Mouse (Mus musculus) megakaryocyte-erythroid progenitor cell, adult 5-6 weeks (primary cell): ENCODE results near the gene Rps25. TPM values are rescaled to one million over a fixed set of nuclear protein-coding genes. Genes with fewer than 3 reads are reported as not detected.
"Not testable (repeated sequence)": the region's sequence is repeated elsewhere in the genome, so short reads cannot be mapped to it uniquely, and the experiment has no call there.

Source experiments
- ATAC-seq: replicated peaks from 2 replicates; pipeline ENCODE4 v1.8.0; 2016; ENCODE audit warnings: mild to moderate bottlenecking, inconsistent platforms; ENCODE audit not compliant: severe bottlenecking, poor library complexity, low FRiP score, low TSS enrichment
- total RNA-seq, 2 experiments: library from RNA; stranded (forward) in 1 of 2; stranded (reverse) in 1 of 2; fragments of 200-1000, 215-1000 nt in 1 of 2; fragments of >200 nt in 1 of 2; fragmentation: Nextera tagmentation in 1 of 2; gene quantifications; 2 replicates each; pipeline ENCODE4 v1.2.3; 2014 to 2017

The Rps25 gene
- total RNA-seq, 2 experiments from 2014 or later = 1,747 to 4,372 TPM

DNA sequence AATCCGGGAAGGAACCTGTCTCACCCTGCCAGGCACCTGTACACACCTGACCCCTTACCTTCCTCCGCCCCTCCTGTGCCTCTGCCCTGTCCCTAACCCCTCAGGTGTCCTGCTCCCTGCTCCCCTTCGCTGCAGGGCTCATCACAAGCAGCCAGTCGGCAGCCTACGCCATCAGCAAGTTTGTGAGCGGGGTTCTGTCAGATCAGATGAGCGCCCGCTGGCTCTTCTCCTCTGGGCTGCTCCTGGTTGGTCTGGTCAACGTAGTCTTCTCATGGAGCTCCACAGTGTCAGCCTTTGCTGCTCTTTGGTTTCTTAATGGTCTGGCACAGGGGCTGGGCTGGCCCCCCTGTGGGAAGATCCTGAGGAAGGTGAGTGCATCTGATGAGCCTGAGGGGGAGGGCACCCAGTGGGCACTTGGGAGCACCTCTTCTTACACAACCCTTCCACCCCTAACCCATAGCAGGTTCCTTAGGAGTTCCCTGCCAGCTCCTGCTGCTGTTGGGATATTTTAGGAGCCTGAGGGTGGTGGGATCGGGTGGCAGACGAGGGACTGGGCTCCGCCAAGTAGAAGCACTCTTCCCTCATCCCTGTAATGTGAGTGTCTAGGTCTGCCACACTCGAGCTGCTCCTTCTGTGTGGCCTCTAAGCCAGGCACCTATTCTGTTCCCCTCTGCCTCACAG, 7.7 kb upstream of the Rps25 start:
- no peak for ATAC-seq

DNA sequence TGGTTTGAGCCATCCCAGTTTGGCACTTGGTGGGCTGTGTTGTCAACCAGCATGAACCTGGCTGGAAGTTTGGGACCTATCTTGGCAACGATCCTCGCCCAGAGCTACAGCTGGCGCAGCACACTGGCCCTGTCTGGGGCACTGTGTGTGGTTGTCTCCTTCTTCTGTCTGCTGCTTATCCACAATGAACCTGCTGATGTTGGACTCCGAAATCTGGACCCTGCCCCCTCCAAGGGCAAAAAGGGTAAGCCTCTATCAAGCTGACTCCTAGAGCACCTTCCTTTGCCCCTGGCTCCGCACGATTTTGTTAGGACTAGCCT, 7.2 kb upstream of the Rps25 start:
- no peak for ATAC-seq

DNA sequence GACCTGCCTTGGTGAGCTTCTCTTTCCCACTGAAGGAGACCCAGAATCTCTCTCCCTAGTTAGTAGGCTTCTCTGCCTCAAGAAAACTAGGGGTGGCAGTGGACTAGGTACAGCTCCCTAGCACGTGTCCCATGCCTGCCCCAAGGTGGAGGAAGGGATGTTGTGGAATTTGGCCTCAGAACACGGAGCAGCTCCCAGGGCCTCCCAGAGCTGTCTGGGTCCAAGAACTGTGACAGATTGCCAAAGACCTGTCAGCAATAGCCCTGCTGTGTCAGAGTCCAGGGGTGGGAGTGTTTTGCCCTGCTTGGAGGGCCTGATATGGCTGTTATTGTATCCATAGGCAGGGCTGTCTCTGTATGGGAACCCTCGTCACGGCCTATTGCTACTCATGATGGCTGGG, 5.9 kb upstream of the Rps25 start:
- ATAC-seq = no peak

DNA sequence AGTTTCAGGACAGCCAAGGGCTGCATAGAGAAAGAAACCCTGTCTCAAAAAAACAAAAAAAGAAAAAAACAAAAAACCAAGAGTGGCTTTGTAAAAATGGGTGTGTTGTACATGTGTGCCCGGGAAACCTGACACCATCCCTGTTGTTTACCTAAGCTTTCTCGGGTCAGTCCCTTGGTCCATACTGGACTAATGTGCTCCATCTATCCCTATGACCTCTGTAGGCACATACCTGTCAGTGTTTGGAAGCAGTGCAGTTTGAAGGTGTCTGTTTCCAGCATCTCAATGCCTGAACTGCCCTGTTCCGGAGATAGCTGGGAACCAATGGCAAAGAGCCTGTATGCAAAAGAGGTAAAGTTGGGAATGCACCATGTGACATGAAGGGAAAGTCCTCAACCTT, 1.9 kb upstream of the Rps25 start:
- no peak for ATAC-seq

DNA sequence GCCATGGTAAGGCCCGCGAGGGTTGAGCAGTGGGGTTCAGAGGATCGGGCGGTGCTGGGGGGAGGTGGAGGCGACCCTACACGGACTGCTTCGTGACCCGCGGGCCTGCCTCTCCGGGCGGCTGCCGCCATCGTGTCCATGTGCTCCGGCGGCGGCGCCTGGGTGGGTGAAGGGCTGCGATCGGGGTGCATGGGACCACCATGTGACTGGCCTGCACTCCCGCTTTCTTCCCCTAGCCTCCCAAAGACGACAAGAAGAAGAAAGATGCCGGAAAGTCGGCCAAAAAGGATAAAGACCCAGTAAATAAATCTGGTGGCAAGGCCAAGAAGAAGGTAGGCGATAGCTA, 786 bp downstream of the Rps25 start:
- ATAC-seq = no peak

DNA sequence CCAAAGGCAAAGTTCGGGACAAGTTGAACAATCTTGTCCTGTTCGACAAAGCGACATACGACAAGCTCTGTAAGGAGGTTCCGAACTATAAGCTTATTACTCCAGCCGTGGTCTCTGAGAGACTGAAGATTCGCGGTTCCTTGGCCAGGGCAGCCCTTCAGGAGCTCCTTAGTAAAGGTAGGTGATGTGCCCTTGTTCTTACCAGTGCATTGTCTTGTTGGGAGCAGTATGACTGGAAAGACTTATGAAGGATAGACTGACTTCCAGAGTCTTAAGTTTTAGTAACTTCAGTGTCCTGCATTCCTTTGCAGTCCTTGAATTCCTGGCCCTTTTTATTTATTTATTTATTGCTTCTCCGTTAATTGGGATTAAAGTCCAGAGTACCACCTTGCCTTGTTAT, 1.8 kb downstream of the Rps25 start:
- ATAC-seq = not testable (repeated sequence)

DNA sequence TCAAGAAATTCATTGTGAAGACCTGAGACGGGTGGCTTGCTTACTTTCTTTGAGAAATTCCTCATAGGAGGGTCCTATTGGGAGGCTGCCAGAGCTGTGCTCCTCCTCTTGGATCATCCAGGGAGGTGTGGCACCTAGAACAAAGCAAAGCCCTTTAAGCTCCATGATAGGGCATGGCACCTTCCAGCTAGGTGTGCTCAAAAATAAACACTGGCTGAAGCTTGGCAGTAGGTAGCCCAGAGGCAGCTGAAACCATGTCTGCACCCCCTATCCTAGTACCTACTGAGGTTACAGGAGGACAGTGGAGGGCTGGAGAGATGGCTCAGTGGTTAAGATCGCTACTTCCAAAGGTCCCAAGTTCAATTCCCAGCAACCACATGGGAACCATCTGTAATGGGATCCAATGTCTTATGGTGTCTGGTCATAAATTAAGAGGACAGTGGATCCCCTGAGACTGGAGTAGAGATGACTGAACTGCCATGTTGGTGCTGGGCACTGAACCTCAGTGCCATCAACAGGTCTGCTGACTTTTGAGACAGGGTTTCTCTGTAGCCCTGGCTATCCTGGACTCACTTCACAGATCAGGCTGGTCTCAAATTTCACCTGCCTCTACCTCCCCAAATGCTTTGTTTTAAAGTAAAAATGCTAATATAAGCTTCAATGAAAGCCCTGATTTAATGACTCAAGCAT, 3.9 kb downstream of the Rps25 start:
- no peak for ATAC-seq

DNA sequence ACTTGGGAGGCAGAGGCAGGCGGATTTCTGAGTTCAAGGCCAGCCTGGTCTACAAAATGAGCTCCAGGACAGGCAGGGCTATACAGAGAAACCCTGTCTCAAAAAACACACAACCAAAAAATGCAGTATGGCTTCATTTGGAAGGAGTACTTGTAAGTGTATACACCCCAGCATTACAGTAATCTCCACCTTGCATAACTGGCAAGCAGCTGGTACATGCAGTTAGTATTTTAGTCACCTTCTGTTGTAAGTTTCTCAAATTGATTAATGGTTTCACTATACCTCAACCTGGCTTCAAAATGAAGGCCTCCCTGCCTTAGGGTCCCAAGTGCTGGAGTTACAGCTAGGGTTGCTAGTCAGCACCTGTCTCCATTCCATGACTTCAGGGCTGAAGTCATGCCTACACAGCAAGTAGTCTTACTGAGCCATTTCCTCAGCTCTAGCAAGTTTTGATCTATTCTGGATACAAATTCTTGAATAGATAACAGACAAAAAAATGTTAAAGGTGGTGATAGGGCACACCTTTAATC, 4.7 kb downstream of the Rps25 start:
- ATAC-seq = 0 out of 2 replicates have a peak, but pooled peaks have one; percentile 1

DNA sequence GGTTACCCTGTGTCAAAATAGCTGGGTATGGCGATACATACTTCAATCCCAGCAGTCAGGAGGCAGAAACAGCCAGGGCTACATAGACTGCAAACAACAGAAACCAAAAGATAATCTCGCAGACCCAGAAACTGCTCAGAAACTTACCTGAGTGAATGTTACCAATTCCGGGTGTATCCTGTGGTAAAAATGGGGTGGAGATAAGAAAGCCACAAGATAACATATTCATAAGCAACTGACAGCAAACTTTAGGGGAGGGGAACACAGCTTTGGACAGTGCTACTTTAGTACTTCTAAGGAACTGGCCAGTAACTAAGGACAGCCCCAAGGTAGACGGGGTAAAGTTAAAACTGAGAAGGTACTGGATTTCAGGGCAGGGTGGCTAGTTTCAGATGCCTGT, 5.4 kb downstream of the Rps25 start:
- ATAC-seq = peak; percentile 16

DNA sequence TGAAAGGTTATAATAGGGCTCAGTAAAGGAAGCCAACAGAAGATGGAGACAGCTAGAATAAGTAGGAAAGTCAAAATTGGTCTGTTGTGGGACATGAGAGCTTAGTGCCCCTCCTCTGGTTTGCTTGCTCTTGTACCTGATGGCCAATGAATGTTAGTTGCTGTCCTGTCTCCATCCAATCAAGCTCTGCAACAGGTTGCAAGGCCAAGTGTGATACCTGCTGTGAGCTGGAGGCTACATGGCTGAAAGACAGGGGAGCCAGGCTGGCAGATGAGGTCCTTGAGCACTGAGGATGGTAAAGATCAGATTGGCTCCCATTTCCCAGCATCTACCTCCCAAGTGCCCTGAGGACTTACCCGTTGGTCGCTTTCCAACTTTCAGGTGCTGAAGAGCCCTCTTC, 5.8 kb downstream of the Rps25 start:
- peak; percentile 8; the same call in 1 of the 2 replicates for ATAC-seq

DNA sequence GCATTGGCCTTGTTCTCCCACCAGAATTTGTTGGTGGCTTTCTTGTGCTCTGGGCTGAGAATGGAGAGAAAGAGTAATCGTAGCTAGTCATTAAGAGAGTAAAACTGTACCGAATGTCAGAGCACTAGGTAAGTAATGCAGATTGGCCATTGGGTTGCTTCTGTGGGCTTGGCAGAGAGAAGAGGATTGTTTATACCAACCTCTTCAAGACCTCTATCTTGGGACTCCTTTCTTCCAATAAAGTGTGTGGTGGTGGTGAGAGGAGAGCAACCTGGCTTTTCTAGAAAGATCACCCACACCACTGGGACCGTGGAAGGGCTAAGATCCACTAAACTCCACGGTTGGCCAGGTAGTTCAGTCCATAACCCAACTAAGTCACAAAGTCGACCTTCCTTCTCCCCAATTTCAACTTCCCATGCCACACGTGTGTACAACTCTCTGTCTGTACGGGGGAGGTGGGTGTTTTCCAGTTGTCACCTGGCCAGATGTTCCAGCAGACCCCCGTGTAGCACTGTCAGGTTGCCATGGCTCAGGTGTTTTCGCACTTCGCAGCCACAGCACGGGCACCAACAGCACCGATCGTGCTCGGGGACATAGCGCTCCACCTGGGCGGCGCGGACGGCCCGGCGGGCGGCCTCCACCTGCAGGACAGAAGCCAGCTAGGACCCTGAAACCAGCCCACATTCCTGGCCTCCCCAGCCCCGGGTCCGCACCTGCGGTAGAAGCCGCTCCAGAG, 10.4 kb downstream of the Rps25 start:
- peak; percentile 13; the same call in 1 of the 2 replicates for ATAC-seq

DNA sequence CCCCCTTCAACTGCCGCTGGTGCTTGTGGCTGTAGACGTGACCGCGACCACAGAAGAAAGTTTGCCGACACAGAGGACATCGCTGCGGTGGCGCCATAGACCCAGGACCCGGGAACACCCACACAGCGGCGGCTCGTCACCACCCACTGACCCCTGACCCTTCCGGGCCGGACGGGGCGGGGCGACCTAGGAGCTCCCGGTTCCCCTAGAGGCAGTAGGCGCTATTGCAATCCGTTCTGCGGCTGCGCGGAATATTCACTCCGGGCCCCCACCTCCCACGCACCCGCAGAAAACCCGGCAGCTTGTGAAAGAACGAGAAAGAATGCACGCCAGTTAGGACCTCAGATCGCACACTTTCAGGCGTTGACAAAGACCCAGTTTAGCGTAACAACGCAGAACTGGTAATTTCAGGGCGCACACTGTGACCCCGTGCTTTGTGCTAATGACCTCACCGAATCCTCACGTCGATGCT, 11.0 kb downstream of the Rps25 start:
- ATAC-seq = peak; percentile 93

DNA sequence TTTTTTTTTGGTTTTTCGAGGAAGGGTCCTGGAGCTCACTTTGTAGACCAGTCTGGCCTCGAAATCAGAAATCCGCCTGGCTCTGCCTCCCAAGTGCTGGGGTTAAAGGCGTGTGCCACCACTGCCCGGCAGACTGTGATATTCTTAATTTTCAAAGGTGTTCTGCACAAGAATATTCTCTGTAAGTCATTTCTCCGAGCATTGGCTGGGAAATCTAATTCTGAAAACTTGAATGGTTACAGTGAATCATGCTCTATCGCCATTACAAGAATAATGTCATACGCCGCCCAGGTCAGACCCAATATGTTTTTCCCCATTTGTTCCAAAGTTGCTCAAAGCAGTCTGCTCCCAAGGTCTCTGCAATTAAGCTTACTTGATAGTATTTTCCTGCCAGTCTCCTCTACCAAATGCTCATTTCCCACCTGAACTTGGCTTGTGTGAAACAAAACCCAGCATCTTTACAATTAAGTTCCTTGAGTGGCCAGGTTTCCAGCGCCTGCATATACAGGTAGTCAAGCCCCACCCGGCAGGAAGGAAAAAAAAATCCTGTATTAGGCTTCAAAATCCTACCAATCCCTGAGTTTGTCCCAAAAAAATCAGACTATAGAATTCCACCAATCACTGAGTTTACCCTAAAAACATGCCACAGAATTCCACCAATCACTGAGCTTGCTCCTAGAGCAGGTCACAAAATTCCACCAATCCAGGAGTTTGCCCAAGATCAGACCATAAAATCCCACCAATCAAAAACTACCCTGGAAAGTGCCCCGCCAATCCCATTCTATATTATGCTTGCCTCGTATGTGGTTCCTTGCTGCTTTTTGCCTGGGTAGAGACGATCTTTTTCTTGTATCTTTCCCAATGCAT, 11.8 kb downstream of the Rps25 start, which contains the start of gene Ccdc84:
Ccdc84 (minus strand) TSS at position 51 of the 867 bp plus-strand sequence.
- ATAC-seq = no peak

DNA sequence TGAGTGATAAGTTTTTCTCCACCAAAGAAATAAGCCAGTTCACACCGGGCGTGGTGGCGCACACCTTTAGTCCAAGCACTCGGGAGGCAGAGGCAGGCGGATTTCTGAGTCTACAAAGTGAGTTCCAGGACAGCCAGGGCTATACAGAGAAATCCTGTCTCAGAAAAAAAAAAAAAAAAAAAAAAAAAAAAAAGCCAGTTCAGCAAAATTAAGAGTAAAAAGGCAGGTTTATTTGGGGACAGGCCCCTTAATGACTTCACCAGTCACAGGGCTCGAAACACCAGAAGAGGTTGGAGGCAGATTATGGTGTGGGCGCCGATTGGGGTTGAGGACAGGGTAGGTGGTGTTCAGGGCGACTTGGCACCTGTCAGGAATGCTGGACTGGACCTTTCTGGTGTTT, 12.8 kb downstream of the Rps25 start:
- ATAC-seq = not testable (repeated sequence)

DNA sequence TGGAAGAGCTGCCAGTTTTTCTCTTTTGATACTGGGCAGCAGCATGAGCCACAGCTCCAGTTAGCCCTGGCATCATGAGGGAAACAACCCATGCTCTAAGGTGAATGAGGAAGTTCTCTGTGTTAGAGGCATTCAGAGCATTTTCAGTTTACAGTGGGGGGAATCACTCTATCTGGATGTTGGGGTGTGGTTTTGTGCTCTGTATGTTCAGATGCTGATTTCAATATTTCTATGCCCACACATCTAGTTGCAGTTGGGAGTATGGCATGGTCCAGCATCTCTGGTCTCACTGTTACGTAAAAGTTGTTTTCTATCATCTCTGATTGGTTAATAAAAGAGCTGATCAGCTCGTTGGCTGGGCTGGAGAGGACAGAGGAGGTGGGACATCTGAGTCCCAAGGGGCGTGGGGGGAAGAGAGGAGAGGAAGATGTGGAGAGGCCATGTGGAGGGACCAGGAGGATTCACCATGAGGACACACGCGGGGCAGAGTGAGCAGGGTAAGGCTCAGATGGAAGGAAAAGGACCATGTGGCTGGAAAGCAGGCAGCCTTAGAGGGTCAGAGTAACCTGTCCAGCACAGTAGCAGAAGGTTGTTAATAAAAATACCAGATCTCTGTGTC, 13.4 kb downstream of the Rps25 start:
- ATAC-seq = no peak

DNA sequence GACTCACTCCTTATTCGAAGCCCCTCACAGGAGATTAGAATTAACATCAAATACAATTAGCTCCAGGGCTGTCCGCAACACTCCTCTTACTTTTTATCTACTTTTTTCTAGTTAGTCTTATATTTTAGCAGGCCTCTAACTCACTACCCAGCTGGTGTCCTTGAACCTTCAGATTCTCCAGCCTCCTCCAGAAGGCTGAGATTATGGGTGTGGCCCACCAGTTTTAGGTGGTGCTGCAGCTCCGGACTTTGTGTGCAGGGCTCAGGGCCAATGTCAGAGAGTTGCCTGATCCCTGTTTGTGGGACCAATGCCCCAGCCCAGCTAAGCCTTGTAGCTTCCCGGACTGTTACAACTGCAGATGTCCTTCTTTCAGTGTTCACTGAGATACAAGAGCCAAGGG, 16.6 kb downstream of the Rps25 start:
- ATAC-seq = no peak

DNA sequence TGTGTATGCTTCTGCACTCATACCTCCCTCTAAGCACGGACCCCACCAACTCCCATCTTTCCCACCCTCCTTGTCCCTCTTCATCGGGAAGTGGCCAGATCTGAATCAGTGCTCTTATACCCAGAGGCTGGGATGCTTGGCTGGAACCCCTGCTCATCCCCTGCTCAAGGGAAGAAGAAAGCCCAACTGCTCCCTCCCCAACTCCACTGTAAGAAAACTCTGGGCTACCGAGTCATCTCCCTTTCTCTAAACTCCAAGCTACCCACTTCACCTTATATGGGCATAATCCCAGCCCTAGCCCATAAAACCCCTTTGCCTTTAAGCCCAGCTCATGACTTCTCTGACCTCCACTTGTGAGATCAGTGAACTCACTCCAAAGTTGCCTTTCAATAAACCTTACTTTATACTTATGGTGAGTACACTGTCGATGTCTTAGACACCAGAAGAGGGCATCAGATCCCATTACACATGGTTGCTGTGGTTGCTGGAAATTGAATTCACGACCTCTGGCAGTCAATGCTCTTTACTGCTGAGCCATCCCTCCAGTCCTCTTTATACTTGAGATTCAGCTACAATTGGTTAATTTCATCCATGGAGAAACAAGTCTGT, 25.7 kb downstream of the Rps25 start:
- no peak for ATAC-seq

DNA sequence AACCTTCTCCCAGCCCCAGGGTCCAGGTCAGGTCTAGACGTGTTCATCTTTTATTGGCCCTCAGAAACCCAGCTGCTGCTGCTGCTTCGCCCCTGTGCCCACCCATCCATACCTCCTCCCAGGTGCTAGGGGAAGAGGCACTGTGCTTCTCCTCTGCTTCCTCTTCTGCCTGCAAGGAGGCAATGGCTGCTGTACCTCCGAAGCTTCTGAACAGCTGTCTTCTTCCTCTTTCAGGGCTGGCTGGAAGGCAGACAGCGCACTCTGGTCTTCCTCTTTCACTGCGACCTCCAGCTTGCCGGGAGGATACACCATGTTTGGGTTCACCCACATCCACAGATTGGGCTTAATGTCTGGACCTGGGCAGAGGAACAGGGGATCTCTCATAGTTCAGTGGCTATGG, 28.8 kb downstream of the Rps25 start:
- no peak for ATAC-seq

DNA sequence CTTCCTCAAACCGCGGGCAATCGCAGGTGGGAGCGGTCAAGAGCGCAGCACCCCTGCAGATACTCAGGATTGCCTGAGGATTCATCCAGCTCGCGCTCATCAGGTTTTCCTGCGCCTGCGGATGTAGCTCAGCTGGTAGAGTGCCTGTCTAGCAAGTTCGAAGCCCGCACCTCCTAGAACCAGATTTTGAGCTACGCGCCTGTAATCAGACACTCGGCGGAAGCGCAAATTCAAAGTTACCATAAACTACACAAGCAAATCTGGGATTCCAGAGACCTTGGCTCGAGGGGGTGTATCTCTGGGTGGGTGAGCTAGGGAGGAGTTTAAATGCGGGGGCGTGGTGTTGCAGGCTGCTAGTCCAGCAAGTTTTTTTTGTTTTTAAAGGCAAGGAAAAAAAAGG, 34.0 kb downstream of the Rps25 start, which contains the start of gene Foxr1:
Foxr1 (minus strand) TSS at position 176 of the 400 bp plus-strand sequence.
- no peak for ATAC-seq
